Mouse (Mus musculus) cerebellum, postnatal 10 days (tissue): ENCODE measurements around the gene Slc4a10.
"Not testable (repeated sequence)": the region's sequence is repeated elsewhere in the genome, so short reads cannot be mapped to it uniquely, and the experiment has no call there.

Source experiments
- DNase-seq, 2 experiments: peaks; one replicate each; pipeline ENCODE4 v3.0.0; 2021; ENCODE audit warnings: mixed read lengths in 2 of 2

Gene Slc4a10

GRCm38 (mm10) chr2:62046421-62046845 is at the start of gene Slc4a10:
TSS of gene Slc4a10 (plus strand) at chr2:62046462.
- DNase-seq = peak; percentile 87 to 88

GRCm38 (mm10) chr2:62001251-62001650 is 45.0 kb upstream of the Slc4a10 start:
- not testable (repeated sequence) for DNase-seq

GRCm38 (mm10) chr2:62018209-62018608 is 28.1 kb upstream of the Slc4a10 start:
- no peak for DNase-seq

- DNase-seq = peak in 1 of 2 experiments; percentile 41
These were observed 720 bp downstream of the Slc4a10 start for GRCm38 (mm10) chr2:62046861-62047503.

- DNase-seq = peak; percentile 85 to 86
These were observed 1.3 kb downstream of the Slc4a10 start for GRCm38 (mm10) chr2:62047504-62048005.

- DNase-seq = peak; percentile 29 to 40
These were observed 1.9 kb downstream of the Slc4a10 start for GRCm38 (mm10) chr2:62048116-62048515.

GRCm38 (mm10) chr2:62076512-62076911 is 30.2 kb downstream of the Slc4a10 start:
- DNase-seq = no peak

- peak; percentile 76 to 78 for DNase-seq
These were observed 41.3 kb downstream of the Slc4a10 start for GRCm38 (mm10) chr2:62087566-62087965.

GRCm38 (mm10) chr2:62088715-62089114 is 42.5 kb downstream of the Slc4a10 start:
- DNase-seq = peak; percentile 19 to 28

- DNase-seq = no peak
These were observed 42.9 kb downstream of the Slc4a10 start for GRCm38 (mm10) chr2:62089208-62089607.

GRCm38 (mm10) chr2:62100526-62100925 is 54.3 kb downstream of the Slc4a10 start:
- no peak for DNase-seq

GRCm38 (mm10) chr2:62115346-62115745 is 69.1 kb downstream of the Slc4a10 start:
- no peak for DNase-seq

- no peak for DNase-seq
These were observed 83.7 kb downstream of the Slc4a10 start for GRCm38 (mm10) chr2:62129975-62130374.

- DNase-seq = no peak
These were observed 88.6 kb downstream of the Slc4a10 start for GRCm38 (mm10) chr2:62134911-62135310.

GRCm38 (mm10) chr2:62147636-62148035 is 101.4 kb downstream of the Slc4a10 start:
- no peak for DNase-seq

GRCm38 (mm10) chr2:62149421-62149820 is 103.2 kb downstream of the Slc4a10 start:
- DNase-seq = peak in 1 of 2 experiments; percentile 4

GRCm38 (mm10) chr2:62150830-62151229 is 104.6 kb downstream of the Slc4a10 start:
- DNase-seq = no peak

- DNase-seq = no peak
These were observed 163.8 kb downstream of the Slc4a10 start for GRCm38 (mm10) chr2:62210109-62210508.

- peak; percentile 35 to 44 for DNase-seq
These were observed 164.8 kb downstream of the Slc4a10 start for GRCm38 (mm10) chr2:62211106-62211505.

- DNase-seq = no peak
These were observed 181.3 kb downstream of the Slc4a10 start for GRCm38 (mm10) chr2:62227563-62227962.

GRCm38 (mm10) chr2:62231271-62231670 is 185.0 kb downstream of the Slc4a10 start:
- DNase-seq = peak; percentile 18 to 20

- DNase-seq = no peak
These were observed 197.9 kb downstream of the Slc4a10 start for GRCm38 (mm10) chr2:62244167-62244566.

- no peak for DNase-seq
These were observed 222.2 kb downstream of the Slc4a10 start for GRCm38 (mm10) chr2:62268467-62268866.

GRCm38 (mm10) chr2:62271840-62272239 is 225.6 kb downstream of the Slc4a10 start:
- DNase-seq = no peak

GRCm38 (mm10) chr2:62278779-62279178 is 232.5 kb downstream of the Slc4a10 start:
- DNase-seq = no peak
